Mouse (Mus musculus) thymus, postnatal 14 days (tissue): ENCODE data around the gene Pacsin1.
"Not testable (repeated sequence)": the region's sequence is repeated elsewhere in the genome, so short reads cannot be mapped to it uniquely, and the experiment has no call there.

Experiments used
- DNase-seq: peaks from one replicate; pipeline ENCODE4 v3.0.0; 2021

The Pacsin1 gene

DNA sequence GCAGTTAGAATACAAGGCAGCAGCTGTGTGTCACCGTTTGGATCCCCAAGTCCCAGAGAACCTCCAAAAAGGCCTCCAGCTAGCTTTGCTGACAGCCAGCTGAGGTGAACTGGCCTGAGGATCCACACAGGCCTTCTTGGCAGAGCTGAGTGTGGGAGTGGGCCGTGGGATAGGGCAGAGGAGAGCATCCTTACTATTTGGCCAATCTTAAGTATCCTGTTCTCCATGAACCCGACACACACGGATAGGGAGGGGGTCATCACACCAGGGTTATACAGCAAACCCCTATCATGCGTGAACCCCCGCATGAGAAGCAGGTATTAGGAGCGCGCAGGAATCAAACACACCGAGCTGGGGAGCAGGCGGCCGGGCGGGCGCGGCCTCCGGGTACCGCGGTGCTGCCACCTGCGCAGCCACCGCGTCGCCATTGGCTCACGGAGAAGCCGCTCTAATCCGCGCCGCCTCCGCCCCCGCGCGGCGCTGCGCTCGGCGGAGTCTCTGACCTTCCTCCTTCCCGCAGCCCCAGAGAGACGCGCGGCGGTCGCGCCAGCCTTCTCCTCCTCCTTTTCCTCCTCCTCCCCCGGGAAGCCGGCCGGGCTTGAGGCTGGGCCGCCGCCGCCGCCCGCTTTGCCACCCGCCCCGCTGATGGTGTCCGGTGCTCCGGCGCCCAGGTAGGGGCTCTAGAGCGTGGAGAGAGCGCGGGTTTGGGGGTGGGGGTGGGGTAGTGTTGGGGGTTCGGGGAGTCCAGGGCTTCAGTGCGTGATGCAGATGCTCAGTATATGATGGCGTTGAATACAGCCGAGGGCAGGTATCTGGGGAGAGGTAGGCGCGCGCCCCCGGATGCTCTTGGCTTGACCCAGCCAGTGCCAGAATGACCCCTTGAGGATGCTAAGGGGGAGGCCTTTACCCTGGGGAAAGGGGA, at the start of gene Pacsin1:
TSS of gene Pacsin1 (plus strand) at position 421 of the 922 bp plus-strand sequence.
- peak; percentile 83 for DNase-seq

DNA sequence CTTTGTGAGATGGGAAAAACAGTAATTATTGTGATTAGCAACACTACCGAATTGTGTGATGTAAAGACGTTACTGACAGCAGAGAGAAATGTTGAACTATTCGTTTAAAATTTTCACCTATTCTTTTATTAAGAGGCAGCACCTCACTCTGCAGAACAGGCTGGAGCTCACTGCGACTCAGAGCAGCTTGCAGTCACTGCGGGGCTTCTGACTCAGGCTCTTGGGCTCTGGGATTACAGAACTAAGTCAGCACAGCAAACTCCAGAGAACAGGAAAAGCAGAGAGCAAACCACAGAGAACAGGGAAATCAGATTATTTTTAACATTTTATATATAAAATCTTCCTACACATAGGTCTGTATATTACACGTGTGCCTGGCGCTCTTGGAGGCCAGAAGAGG, 45.7 kb upstream of the Pacsin1 start:
- DNase-seq = no peak

GRCm38 (mm10) chr17:27610679-27611518, 44.4 kb upstream of the Pacsin1 start:
- no peak for DNase-seq

GRCm38 (mm10) chr17:27611519-27611884, 43.8 kb upstream of the Pacsin1 start:
- DNase-seq = no peak

- DNase-seq = no peak
Measured at GRCm38 (mm10) chr17:27611994-27612393, 43.3 kb upstream of the Pacsin1 start.

DNA sequence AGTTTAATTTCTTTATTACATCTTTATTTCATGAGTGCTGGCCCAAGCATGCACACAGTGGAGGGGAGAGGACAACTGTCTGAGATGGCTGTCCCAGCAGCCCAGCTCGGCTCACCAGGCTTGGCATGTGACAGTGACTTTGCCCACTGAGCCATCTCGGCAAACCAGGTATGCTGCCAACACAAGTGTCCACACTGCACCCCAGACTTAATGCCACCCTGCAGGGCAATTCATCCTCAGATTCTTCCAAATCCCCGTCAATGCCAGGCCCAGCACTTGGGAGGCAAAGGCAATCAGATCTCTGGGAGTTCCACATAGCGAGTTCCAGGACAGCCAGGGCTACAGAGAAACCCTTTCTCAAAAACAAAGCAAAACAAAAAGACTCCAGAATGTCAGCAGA, 42.3 kb upstream of the Pacsin1 start:
- DNase-seq = no peak

DNA sequence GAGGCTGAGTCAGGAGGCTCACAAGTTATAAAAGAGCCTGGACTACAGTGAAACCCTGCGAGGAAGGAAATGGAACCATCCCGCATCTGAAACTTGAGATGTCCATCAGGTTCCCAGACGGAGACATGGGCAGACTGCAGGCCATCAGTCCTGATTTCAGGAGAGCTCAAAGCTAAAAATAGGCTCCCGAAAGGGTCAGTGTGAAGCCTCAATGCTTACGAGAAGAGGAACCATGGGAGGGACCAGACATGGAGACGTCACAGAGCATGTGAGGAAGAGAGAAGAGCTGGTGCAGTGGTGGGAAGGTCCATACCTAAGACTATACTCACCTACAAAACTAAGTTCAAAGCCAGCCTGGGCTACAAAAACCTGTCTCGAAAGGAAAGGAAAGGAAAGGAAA, 39.9 kb upstream of the Pacsin1 start:
- no peak for DNase-seq

GRCm38 (mm10) chr17:27621161-27621560, 34.1 kb upstream of the Pacsin1 start:
- no peak for DNase-seq

- no peak for DNase-seq
Measured at GRCm38 (mm10) chr17:27621705-27622531, 33.4 kb upstream of the Pacsin1 start.

DNA sequence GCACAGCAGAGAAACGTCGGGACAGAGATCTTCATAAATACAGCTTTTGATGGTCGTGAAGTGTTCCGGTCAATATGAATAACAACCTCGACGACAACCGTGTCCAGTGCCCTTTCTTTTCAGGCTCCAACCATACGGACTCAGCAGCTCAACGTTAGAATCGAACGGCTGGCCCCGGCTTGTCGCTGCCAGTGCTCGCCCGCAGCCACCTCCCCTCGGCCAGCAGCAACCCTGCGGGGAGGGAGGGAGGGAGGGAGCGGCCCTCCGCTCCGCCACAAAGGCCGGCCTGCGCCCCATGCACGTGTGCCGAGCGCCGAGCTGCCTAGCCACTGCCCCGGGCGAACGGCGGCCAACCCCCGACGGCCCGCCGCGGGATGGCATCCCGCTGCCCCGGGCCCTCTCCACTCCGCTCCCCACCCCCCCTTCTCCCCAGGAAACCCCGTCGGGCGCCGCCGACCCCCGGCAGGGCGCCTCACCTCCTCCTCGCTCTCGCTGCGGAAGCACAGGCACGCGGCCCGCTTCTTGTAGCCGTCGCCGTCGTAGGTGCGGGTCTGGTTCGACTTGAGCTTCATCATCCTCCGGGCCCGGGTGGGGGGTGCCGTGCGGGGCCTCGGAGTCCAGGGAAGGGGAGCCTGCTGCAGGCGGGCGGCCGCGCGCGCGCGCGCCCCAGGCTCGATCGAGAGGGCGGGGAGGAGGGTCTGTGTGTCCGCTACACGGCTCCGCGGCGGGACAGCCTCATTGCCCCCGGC, 32.5 kb upstream of the Pacsin1 start:
- peak; percentile 75 for DNase-seq

GRCm38 (mm10) chr17:27623360-27624326, 31.7 kb upstream of the Pacsin1 start, which contains the start of gene Nudt3:
Nudt3 (minus strand) TSS chr17:27623495.
- DNase-seq = peak; percentile 93

DNA sequence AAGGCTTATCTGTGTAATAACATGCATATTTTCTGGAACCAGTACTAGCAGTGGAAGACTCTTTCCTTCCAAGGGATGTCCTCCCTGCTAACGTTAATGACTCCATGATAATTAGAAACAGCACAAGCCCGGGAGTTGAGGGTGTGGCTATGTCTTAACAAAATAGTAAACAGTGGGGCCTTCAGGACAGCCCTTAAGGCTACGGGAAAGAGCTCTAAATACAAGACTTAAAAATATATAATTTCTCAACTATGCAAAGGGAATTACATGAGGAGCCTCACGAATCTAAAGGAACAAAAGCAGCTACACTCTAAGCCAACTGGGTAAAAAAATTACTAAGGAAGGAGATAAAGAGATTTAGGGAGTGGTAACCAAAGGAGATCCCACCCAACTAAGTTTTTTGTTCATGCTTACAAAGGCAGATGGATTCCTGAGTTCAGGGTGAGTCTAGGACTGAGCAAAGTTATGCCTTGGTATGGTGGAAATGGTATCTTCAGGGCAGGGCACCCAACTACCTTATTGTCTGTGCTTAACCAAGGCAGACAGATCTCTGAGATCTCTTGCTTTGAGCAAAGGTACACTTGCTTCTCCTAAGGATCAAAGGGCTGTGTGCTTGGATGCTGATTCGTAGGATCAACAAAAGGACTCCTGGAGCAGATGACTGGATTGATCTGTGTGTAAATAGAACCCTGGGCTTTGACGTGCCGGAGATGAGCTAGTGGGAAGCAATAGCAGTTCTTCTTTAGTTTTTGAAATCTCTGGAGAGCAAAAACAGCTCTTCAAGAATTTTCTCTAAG, 29.7 kb upstream of the Pacsin1 start:
- DNase-seq = no peak

- DNase-seq = no peak
Measured at GRCm38 (mm10) chr17:27626681-27627080, 28.6 kb upstream of the Pacsin1 start.

GRCm38 (mm10) chr17:27627451-27627850, 27.9 kb upstream of the Pacsin1 start:
- peak; percentile 30 for DNase-seq

DNA sequence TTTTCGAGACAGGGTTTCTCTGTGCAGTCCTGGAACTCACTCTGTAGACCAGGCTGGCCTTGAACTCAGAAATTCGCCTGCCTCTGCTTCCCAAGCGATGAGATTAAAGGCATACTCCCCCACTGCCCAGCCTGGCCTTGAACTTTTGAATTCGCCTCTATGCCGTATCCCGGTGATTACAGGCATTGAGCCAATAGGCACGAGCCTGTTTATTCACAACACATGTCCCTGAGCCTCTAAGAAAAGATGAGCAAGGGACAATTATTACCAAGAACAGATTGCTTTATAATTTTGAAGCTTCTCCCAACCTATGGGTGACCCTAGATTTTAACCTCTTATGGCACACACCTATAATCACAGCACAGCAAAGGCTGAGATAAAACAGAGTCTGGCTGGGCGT, 26.9 kb upstream of the Pacsin1 start:
- DNase-seq = no peak

- peak; percentile 86 for DNase-seq
Measured at GRCm38 (mm10) chr17:27629249-27630020, 25.9 kb upstream of the Pacsin1 start.

GRCm38 (mm10) chr17:27634871-27635574, 20.3 kb upstream of the Pacsin1 start, which contains the start of gene RPS10-NUDT3:
RPS10-NUDT3 (minus strand) TSS chr17:27635222.
- DNase-seq = peak; percentile 91

GRCm38 (mm10) chr17:27635575-27635903, 19.8 kb upstream of the Pacsin1 start:
- DNase-seq = not testable (repeated sequence)
